Mouse (Mus musculus): ENCODE results near the gene Hbq1a. TPM values are rescaled to one million over a fixed set of nuclear protein-coding genes. Genes with fewer than 3 reads are reported as not detected.
"Not testable (repeated sequence)": the region's sequence is repeated elsewhere in the genome, so short reads cannot be mapped to it uniquely, and the experiment has no call there.

Hbq1a gene
- not detected for total RNA-seq (2021)
- long read RNA-seq, experiment 1 = 0 reads
- long read RNA-seq, experiment 2 = 0 reads

- DNase-seq (ENCODE audit: low spot score in 2 of 2) = peak in 1 of 2 experiments; percentile 54
Measured at GRCm38 (mm10) chr11:32299865-32300264, at the start of gene Hbq1a. TSS of gene Hbq1a (plus strand) at chr11:32300069.

GRCm38 (mm10) chr11:32250880-32251763, 48.7 kb upstream of the Hbq1a start:
- DNase-seq (ENCODE audit: low spot score in 2 of 2) = no peak

- no peak for DNase-seq (ENCODE audit: low spot score in 2 of 2)
Measured at GRCm38 (mm10) chr11:32253121-32253520, 46.7 kb upstream of the Hbq1a start.

GRCm38 (mm10) chr11:32256146-32256545, 43.7 kb upstream of the Hbq1a start:
- DNase-seq (ENCODE audit: low spot score in 2 of 2) = no peak

- DNase-seq (ENCODE audit: low spot score in 2 of 2) = no peak
Measured at GRCm38 (mm10) chr11:32256566-32256965, 43.3 kb upstream of the Hbq1a start.

- DNase-seq (ENCODE audit: low spot score in 2 of 2) = no peak
Measured at GRCm38 (mm10) chr11:32262674-32263415, 37.0 kb upstream of the Hbq1a start.

- DNase-seq (ENCODE audit: low spot score in 2 of 2) = no peak
Measured at GRCm38 (mm10) chr11:32265117-32265738, 34.6 kb upstream of the Hbq1a start.

- no peak for DNase-seq (ENCODE audit: low spot score in 2 of 2)
Measured at GRCm38 (mm10) chr11:32266194-32266593, 33.7 kb upstream of the Hbq1a start.

GRCm38 (mm10) chr11:32266776-32267175, 33.1 kb upstream of the Hbq1a start:
- DNase-seq (ENCODE audit: low spot score in 2 of 2) = no peak

- peak; percentile 97 for DNase-seq (ENCODE audit: low spot score in 2 of 2)
Measured at GRCm38 (mm10) chr11:32267188-32267884, 32.5 kb upstream of the Hbq1a start, which contains the start of gene Nprl3. TSS of gene Nprl3 (minus strand) at chr11:32267707.

- no peak for DNase-seq (ENCODE audit: low spot score in 2 of 2)
Measured at GRCm38 (mm10) chr11:32267964-32268363, 31.9 kb upstream of the Hbq1a start.

GRCm38 (mm10) chr11:32268952-32269351, 30.9 kb upstream of the Hbq1a start:
- DNase-seq (ENCODE audit: low spot score in 2 of 2) = no peak

GRCm38 (mm10) chr11:32271178-32271577, 28.7 kb upstream of the Hbq1a start:
- no peak for DNase-seq (ENCODE audit: low spot score in 2 of 2)

- no peak for DNase-seq (ENCODE audit: low spot score in 2 of 2)
Measured at GRCm38 (mm10) chr11:32276347-32276746, 23.5 kb upstream of the Hbq1a start, which contains the start of gene Hba-x. TSS of gene Hba-x (plus strand) at chr11:32276400.

- DNase-seq (ENCODE audit: low spot score in 2 of 2) = no peak
Measured at GRCm38 (mm10) chr11:32277736-32278457, 22.0 kb upstream of the Hbq1a start.

GRCm38 (mm10) chr11:32278458-32278957, 21.4 kb upstream of the Hbq1a start:
- DNase-seq (ENCODE audit: low spot score in 2 of 2) = no peak

- DNase-seq (ENCODE audit: low spot score in 2 of 2) = no peak
Measured at GRCm38 (mm10) chr11:32280646-32281045, 19.2 kb upstream of the Hbq1a start.

- DNase-seq (ENCODE audit: low spot score in 2 of 2) = no peak
Measured at GRCm38 (mm10) chr11:32281416-32282144, 18.3 kb upstream of the Hbq1a start.

GRCm38 (mm10) chr11:32283091-32283777, 16.6 kb upstream of the Hbq1a start, which contains the start of gene Hba-a1:
TSS of gene Hba-a1 (plus strand) at chr11:32283511.
- not testable (repeated sequence) for DNase-seq (ENCODE audit: low spot score in 2 of 2)
